Mouse (Mus musculus) small intestine, adult 2 months (tissue): Measurements from ENCODE around the gene Selenbp1.

ENCODE experiments used
- CTCF ChIP-seq: fragments of 200-500 bp; IDR thresholded peaks from 2 replicates; pipeline ENCODE4 v1.5.1; 2012; ENCODE audit warnings: low read depth, mild to moderate bottlenecking, control low read depth, inconsistent platforms, low read length, moderate library complexity, mixed read lengths; ENCODE audit not compliant: insufficient replicate concordance, insufficient read length; ENCODE audit errors: extremely low read depth
- POLR2A ChIP-seq: fragments of 200-500 bp; IDR thresholded peaks from 2 replicates; pipeline ENCODE4 v1.6.1; 2012; ENCODE audit warnings: low read depth, mild to moderate bottlenecking, control low read depth, inconsistent platforms, low read length, moderate library complexity

- no peak for TF ChIP-seq CTCF
- TF ChIP-seq POLR2A: no peak
These were observed 16.7 kb upstream of the Selenbp1 start for GRCm38 (mm10) chr3:94915903-94916741.
